Mouse (Mus musculus) thymus, adult 2 months (tissue): ENCODE results near the gene Rdh16. TPM values are rescaled to one million over a fixed set of nuclear protein-coding genes. Genes with fewer than 3 reads are reported as not detected.
"Not testable (repeated sequence)": the region's sequence is repeated elsewhere in the genome, so short reads cannot be mapped to it uniquely, and the experiment has no call there.

Experiments
- DNase-seq: peaks from one replicate; pipeline ENCODE4 v3.0.0; 2021
- H3K27ac ChIP-seq: fragments of 200-500 bp; 2 replicates; pipeline ENCODE4 v1.5.1; 2012; ENCODE audit warnings: low read length, control low read depth; ENCODE audit not compliant: control insufficient read depth, insufficient read depth
- H3K27me3 ChIP-seq: fragments of 200-500 bp; 2 replicates; pipeline ENCODE4 v1.6.1; 2012; ENCODE audit warnings: mild to moderate bottlenecking, low read length, moderate library complexity, mixed read lengths; ENCODE audit not compliant: control insufficient read depth, insufficient read depth
- H3K36me3 ChIP-seq: fragments of 200-500 bp; 2 replicates; pipeline ENCODE4 v1.6.1; 2012; ENCODE audit warnings: mild to moderate bottlenecking, low read length, moderate library complexity; ENCODE audit not compliant: control insufficient read depth, insufficient read depth
- H3K4me1 ChIP-seq: fragments of 200-500 bp; replicated peaks from 2 replicates; pipeline ENCODE4 v1.6.1; 2012; ENCODE audit warnings: low read length; ENCODE audit not compliant: control insufficient read depth, insufficient read depth
- H3K4me3 ChIP-seq: fragments of 200-500 bp; 2 replicates; pipeline ENCODE4 v1.5.1; 2012; ENCODE audit warnings: mild to moderate bottlenecking, low read length, control low read depth, moderate library complexity; ENCODE audit not compliant: control insufficient read depth, insufficient read depth
- CTCF ChIP-seq: fragments of 200-500 bp; IDR thresholded peaks from 2 replicates; pipeline ENCODE4 v1.5.1; 2012; ENCODE audit warnings: mild to moderate bottlenecking, control low read depth, low read length, moderate library complexity, borderline replicate concordance; ENCODE audit not compliant: control insufficient read depth, poor library complexity, insufficient read depth; ENCODE audit errors: extremely low read depth
- POLR2A ChIP-seq: fragments of 200-500 bp; IDR thresholded peaks from 2 replicates; pipeline ENCODE4 v1.6.1; 2012; ENCODE audit warnings: mild to moderate bottlenecking, low read length, control low read depth, moderate library complexity; ENCODE audit not compliant: control insufficient read depth, poor library complexity, insufficient read depth; ENCODE audit errors: extremely low read depth
- WGBS: fragments of 180-500 bp; shearing (Covaris S2); methylation state at CpG from one replicate; pipeline ENCODE4 v1.1.7; 2018; 5-methylcytosine and 5-hydroxymethylcytosine counted together
- polyA plus RNA-seq: library from polyadenylated mRNA; depleted of rRNA; stranded (reverse); fragments of >200 nt; gene quantifications from 2 replicates; pipeline ENCODE4 v1.2.3, GENCODE M21; 2012

Gene Rdh16
- polyA plus RNA-seq, 1 experiment, result 0.03 TPM

DNA sequence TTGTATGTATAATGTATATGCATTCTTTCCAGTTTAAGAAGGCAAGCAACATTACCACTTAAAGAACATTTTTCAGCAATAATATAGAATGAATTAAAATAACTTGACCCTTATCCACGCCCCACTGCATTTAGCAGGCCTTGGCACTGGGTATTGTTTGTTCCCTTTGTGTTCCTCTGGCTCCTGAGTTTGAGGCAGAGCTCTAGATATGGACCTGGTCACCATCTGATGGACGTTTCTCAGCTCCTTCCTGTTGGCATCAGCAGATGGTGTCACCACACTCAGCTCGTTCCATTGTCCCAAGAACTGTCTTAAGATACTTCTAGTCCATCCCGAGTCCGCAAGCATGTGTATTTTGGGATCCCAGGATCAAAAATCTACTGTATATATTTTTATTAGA, 1.3 kb downstream of the Rdh16 start:
- Histone ChIP-seq H3K4me3 (no peak overlapping the region), H3K36me3 (no peaks in the 10 kb centered on the region), H3K27ac (no peak overlapping the region), H3K27me3 (no peaks in the 10 kb centered on the region), H3K4me1 (no peaks in the 10 kb centered on the region)
- no peak for DNase-seq
- TF ChIP-seq POLR2A (no peak), CTCF (no peak)
- 74% methylated on average over 5 of the region's 5 CpGs for WGBS

DNA sequence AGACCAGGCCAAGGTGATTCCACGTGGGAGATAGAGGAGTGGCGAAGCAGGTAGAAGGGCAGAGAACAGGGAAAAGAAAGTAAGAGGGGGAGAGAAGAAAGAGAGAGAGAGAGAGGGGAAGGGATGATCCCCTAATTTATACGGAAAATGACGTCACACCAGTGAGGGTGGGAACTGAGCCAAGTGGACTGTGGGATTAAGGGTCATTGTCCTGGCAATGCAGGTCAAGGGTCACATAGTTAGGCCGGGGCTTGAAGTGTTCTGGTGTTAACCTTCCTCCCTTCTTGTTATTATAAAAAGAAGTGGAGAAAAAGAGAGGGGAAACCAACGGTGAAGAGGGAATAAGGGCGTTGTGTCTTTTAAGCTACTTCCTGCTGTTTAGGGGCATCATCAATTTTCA, 3.5 kb downstream of the Rdh16 start:
- WGBS, result 83% methylated on average over 7 of the region's 7 CpGs
- DNase-seq, result no peak
- no peaks in the 10 kb centered on the region for H3K4me1 ChIP-seq
- H3K27ac ChIP-seq, result no peak overlapping the region
- no peaks in the 10 kb centered on the region for H3K36me3 ChIP-seq
- no peaks in the 10 kb centered on the region for H3K27me3 ChIP-seq
- no peak for TF ChIP-seq CTCF
- no peak for TF ChIP-seq POLR2A
- H3K4me3 ChIP-seq, result no peak overlapping the region

DNA sequence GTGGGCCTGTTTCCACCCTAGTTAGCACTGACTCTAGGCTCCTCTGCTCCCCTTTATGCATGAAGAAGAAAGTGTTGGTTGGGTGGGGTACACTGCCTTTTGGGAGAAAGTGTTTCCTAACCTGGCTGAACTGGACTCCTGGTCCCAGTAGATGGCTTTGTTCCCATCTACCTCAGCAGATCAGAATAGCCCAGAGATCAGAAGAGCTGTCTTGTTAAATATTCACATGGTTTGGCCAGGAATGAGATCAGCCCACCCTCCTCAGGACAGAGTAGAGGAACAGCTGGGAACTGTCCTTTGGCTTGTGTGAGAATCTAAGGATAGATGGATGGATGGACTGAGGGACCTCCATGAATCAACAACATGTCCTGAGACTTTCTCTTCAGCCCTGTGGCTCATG, 14.9 kb downstream of the Rdh16 start:
- DNase-seq, result no peak
- no peaks in the 10 kb centered on the region for H3K27me3 ChIP-seq
- H3K4me3 ChIP-seq, result no peak overlapping the region
- no peaks in the 10 kb centered on the region for H3K36me3 ChIP-seq
- H3K4me1 ChIP-seq, result no peaks in the 10 kb centered on the region
- H3K27ac ChIP-seq, result no peak overlapping the region
- TF ChIP-seq CTCF, result no peak
- no peak for TF ChIP-seq POLR2A

GRCm38 (mm10) chr10:127817268-127817910, 16.4 kb downstream of the Rdh16 start:
- H3K4me1 ChIP-seq, H3K36me3 ChIP-seq, DNase-seq, H3K4me3 ChIP-seq, H3K27ac ChIP-seq, H3K27me3 ChIP-seq: not testable (repeated sequence)
- 86% methylated on average over 4 of the region's 4 CpGs for whole genome bisulfite sequencing

- H3K27me3 ChIP-seq, H3K4me3 ChIP-seq, H3K4me1 ChIP-seq, DNase-seq, H3K36me3 ChIP-seq, H3K27ac ChIP-seq: not testable (repeated sequence)
- 95% methylated on average over 2 of the region's 2 CpGs for WGBS
Measured at GRCm38 (mm10) chr10:127821806-127822205, 20.9 kb downstream of the Rdh16 start.

GRCm38 (mm10) chr10:127825386-127825785, 24.4 kb downstream of the Rdh16 start:
- no peak for DNase-seq
- no peaks in the 10 kb centered on the region for H3K4me1 ChIP-seq
- no peaks in the 10 kb centered on the region for H3K27me3 ChIP-seq
- 76% methylated on average over 6 of the region's 6 CpGs for WGBS
- H3K4me3 ChIP-seq, result no peak overlapping the region
- H3K27ac ChIP-seq, result no peak overlapping the region
- TF ChIP-seq CTCF (no peak), POLR2A (no peak)
- H3K36me3 ChIP-seq, result no peaks in the 10 kb centered on the region

GRCm38 (mm10) chr10:127829121-127829520, 28.2 kb downstream of the Rdh16 start:
- no peak overlapping the region for H3K27ac ChIP-seq
- no peaks in the 10 kb centered on the region for H3K36me3 ChIP-seq
- no peak overlapping the region for H3K4me3 ChIP-seq
- no peaks in the 10 kb centered on the region for H3K4me1 ChIP-seq
- H3K27me3 ChIP-seq, result no peaks in the 10 kb centered on the region
- WGBS, result 80% methylated on average over 3 of the region's 3 CpGs
- DNase-seq, result no peak
- TF ChIP-seq POLR2A, result no peak
- TF ChIP-seq CTCF, result no peak

GRCm38 (mm10) chr10:127834186-127834585, 33.2 kb downstream of the Rdh16 start:
- not testable (repeated sequence) for H3K27me3 ChIP-seq, H3K27ac ChIP-seq, H3K36me3 ChIP-seq, H3K4me1 ChIP-seq, DNase-seq, H3K4me3 ChIP-seq
- 98% methylated on average over 1 of the region's 1 CpGs for WGBS
